Mouse (Mus musculus): Measurements from ENCODE around the gene Zfp217.

The Zfp217 gene

DNA sequence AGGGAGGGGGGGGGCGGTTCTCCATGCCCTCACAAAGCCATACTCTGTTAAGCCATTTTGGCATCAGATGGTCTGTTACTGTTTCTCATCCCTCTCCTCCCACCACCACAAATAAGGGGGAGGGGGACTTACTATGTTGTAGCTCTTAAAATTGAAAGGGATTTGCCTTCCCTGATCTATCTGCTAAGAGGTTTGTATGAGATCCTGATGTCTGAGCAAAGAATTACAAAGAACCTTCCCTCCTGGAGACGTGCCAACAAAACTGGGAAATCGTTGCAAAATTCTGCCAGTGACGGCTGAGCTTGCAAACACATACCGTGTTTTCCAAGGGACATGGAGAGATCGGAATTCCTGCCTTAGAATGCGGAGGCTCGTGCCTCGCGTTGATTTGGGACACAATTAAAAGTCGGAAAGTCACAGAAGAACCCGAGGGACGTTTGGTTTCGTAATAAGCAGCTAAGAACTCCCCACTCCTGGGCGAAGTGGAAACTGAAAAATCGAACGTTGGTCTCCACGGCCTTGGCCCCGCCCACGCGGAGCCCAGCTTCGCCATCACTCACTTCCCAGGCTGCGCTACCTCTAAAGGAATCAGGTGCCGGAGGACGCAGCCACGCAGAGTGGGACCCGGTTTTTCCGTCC is 14.7 kb downstream of the Zfp217 start:
- no peaks in the 10 kb centered on the region for H3K27me3 ChIP-seq (ENCODE audit: control insufficient read depth, insufficient read depth, low read length, poor library complexity, severe bottlenecking)
- DNase-seq (ENCODE audit: low read depth, low spot score) = peak; percentile 58
- H3K36me3 ChIP-seq (ENCODE audit: control insufficient read depth, insufficient read depth, low read length, poor library complexity, severe bottlenecking) = no peaks in the 10 kb centered on the region

DNA sequence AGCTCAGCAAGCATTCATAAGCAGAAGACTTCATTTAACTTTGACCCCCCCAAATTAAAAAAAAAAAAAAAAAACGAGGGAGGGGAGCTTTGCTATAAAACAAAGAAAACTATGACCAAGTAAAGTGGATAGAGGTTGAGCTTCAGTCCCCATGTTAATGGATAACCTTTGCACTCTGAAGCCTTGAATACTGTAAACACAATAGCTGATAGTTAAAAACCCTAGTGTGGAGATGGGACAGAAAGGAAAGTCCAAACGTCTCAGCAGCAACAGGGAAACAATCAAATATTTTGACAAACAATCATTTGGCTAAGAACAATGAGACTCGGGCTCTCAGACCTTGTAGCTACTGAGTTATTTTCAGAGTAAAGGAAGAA is 15.2 kb downstream of the Zfp217 start:
- no peak for DNase-seq (ENCODE audit: low read depth, low spot score)
- H3K27me3 ChIP-seq (ENCODE audit: control insufficient read depth, insufficient read depth, low read length, poor library complexity, severe bottlenecking) = no peaks in the 10 kb centered on the region
- no peaks in the 10 kb centered on the region for H3K36me3 ChIP-seq (ENCODE audit: control insufficient read depth, insufficient read depth, low read length, poor library complexity, severe bottlenecking)

DNA sequence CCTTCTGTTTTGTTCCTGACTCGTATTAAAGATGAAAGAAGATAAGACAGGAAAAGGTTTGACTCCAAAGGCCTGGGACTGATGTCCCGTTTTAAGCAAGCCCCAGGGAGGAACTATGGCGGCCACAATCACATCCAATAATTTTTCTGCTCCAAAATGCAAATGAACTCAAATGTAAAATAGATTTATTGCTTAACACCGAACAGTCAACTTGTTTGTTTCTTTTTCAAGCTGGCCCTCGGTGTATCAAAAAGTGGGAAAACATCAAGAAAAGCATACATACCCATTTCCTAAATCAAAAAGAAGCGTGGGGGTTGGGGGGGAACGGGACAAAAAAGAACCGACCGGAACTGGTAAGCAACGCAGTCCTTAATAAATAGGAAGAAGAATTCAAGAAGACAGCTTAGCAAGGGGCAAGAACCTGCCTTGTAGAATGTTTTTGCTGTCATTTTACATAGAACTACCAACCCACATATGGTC is 15.9 kb downstream of the Zfp217 start:
- no peaks in the 10 kb centered on the region for H3K27me3 ChIP-seq (ENCODE audit: control insufficient read depth, insufficient read depth, low read length, poor library complexity, severe bottlenecking)
- no peak for DNase-seq (ENCODE audit: low read depth, low spot score)

DNA sequence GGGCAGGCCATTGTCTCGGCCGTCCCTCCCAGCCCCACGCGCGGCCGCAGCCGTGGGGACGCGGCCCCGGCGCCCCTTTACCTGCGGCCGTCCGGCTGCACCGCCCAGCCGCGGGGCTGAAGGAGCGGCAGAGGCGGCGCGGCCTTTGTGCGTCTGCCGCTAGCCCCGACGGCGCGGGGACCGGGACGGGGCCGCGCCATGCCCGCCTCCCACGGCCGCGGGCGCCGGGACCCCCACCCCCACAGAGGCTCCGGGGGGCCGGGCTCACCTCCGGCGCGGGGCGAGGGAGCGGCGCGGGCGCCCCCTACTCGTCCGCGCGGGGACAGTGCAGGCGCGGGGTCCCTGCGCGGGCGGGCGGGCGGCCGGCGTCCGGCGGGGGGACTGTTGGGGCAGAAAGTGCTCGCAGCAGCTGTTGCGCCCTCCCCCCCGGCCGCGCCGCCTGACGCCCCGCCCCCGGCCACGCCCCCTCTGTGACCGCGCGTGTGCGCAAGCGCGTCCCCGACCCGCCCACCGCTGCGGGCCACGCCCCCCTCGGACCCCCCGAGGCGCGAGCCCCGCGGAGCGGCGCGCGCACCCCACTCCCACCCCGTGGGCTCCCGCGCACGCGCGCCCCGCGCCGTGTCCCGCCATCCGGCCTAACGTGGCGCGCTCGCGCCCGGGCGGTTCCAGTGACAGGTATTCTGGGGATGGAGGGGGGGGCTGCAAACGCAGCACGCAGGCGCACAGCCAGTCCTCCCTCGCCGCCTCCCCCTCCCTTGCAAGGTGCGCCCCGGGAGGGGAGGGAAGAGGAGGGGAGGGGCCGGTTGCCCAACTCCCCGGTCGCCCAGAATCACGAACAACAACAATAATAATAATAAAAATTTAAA is 16.9 kb downstream of the Zfp217 start:
- Histone ChIP-seq H3K27me3 (ENCODE audit: control insufficient read depth, insufficient read depth, low read length, poor library complexity, severe bottlenecking) (no peaks in the 10 kb centered on the region), H3K36me3 (ENCODE audit: control insufficient read depth, insufficient read depth, low read length, poor library complexity, severe bottlenecking) (no peaks in the 10 kb centered on the region)
- DNase-seq (ENCODE audit: low read depth, low spot score) = peak; percentile 89

More for the DNA sequence above, 15.9 kb downstream of the Zfp217 start:
- no peaks in the 10 kb centered on the region for H3K36me3 ChIP-seq (ENCODE audit: control insufficient read depth, insufficient read depth, low read length, poor library complexity, severe bottlenecking)

DNA sequence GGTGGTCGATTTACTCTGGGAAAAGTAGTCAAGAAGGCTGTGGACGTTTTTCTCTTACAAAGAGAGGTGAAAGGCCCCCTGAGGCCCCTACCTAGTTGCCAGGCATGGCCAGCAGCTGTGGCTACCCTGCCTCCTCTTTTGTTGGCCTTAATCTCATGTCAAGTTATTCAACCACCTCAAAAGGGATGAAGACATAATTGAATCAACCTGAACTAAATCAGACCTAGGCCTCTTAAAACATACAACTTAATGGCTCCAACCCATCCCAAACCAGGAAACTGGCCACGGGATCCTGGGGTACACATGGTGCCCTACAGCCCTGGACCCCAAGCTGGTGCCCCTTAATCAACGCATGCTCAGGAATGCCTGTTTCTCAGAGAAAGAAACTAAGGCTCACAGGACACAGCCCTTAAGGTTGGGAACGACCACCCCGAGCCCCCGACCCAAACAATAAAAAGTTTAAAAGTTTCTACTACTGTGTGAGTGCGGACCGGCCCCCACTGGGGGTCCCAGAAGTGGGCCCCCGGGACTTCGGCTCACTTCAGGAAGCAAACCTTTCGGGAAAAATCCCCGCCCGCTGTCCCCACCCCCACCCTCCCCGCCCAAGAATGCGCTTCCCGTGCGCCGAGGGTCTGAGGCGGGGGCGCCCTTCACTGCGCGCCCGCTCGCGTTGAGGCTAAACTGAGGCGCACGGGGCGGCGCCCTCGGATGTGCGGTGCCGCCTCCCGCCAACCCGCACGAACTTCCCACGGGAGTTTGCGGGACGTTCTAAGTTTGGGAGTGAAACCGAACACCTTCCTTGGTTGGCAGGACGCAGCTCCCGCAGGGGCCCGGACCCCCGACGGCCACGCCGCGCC is 17.8 kb downstream of the Zfp217 start:
- peak; percentile 31 for DNase-seq (ENCODE audit: low read depth, low spot score)
- Histone ChIP-seq H3K36me3 (ENCODE audit: control insufficient read depth, insufficient read depth, low read length, poor library complexity, severe bottlenecking) (no peaks in the 10 kb centered on the region), H3K27me3 (ENCODE audit: control insufficient read depth, insufficient read depth, low read length, poor library complexity, severe bottlenecking) (no peaks in the 10 kb centered on the region)

DNA sequence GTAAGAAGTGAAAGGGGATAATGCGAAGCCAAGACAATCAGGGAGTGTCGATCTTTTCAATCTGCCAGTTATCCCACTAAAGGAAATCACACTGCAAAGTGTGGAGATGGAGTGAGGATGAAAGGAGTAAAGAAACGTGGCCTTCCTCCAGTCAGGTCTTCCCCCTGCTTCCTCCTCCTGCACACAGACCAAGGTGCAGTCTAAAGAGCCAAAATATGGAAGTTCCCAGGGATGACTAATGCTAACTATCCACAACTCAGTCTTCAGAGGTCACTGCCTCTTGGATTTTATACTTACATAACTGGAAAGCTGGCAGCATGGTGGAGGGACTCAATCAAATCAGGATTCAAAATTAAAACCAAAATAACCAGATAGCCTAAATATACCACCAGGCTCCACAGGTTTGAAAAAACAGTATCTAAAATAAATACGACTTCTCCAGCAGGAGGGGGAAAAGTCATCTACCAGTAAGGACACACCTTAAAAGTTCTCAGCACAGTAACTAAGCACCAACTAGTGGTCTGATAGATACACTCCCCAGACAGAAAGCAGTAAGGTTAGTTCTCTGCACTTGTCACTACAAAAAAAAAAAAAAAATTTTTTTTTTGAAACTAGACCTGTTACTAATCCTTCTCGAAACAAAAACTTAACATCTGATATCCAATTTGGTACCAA is 18.5 kb downstream of the Zfp217 start:
- Histone ChIP-seq H3K27me3 (ENCODE audit: control insufficient read depth, insufficient read depth, low read length, poor library complexity, severe bottlenecking) (no peaks in the 10 kb centered on the region), H3K36me3 (ENCODE audit: control insufficient read depth, insufficient read depth, low read length, poor library complexity, severe bottlenecking) (no peaks in the 10 kb centered on the region)
- peak; percentile 54 for DNase-seq (ENCODE audit: low read depth, low spot score)

DNA sequence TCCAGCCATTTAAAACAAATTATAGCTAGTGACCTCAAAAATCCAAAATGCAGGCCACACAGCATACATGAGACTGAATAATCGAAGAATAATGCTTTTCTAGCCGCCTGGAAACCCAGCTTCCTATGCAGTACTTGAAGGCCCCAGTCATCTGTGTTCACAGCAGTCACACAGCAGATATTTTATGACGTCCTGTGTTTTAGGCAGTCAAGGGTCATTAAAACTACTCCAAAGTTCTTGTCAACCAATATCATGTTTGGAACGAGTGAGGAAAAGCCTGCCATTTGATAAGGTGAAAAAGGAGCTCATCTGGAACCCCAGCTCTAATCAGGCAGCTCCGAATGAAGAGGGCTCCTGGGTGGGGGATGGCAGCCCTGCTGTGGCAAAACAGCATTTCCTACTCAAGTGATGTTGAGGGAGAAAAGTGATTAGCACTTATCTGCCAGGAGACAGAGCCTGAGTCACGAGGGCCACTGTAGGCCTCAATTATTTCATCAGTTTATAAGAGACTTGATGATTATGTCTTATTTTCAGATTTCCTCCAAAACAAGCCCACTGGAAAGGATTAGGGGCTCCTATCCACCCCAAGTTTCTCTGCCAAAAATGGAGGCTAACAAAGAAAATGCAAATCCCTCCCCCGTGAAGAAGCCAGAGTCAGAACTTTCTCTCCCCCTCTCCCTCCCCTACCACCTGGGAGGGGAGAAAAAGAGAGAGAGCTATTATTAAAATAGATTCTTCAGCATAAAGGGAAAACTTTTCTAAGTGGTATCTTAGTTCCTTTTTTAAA is 19.2 kb downstream of the Zfp217 start:
- no peaks in the 10 kb centered on the region for H3K36me3 ChIP-seq (ENCODE audit: control insufficient read depth, insufficient read depth, low read length, poor library complexity, severe bottlenecking)
- peak; percentile 42 for DNase-seq (ENCODE audit: low read depth, low spot score)
- H3K27me3 ChIP-seq (ENCODE audit: control insufficient read depth, insufficient read depth, low read length, poor library complexity, severe bottlenecking) = no peaks in the 10 kb centered on the region

DNA sequence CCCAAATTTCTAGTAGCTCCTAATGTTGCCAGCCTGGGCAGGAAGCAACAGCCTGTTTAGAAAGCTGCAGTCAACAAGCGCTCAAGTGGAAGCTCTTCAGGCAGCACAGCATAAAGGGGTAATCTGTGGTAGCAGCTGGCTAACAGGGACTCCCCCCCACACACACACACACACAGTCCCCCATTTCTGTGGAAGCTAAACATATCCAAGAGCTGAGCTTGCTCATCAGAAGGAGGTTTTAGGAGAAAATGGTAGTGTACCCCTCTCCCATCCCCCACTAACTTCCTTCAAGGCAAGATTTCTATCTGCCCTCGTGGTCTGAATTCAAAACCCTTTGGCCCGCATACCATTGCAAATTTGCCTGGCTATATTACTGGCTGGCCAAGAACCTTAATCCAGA is 20.4 kb downstream of the Zfp217 start:
- DNase-seq (ENCODE audit: low read depth, low spot score) = peak; percentile 33
- H3K36me3 ChIP-seq (ENCODE audit: control insufficient read depth, insufficient read depth, low read length, poor library complexity, severe bottlenecking) = no peaks in the 10 kb centered on the region
- no peaks in the 10 kb centered on the region for H3K27me3 ChIP-seq (ENCODE audit: control insufficient read depth, insufficient read depth, low read length, poor library complexity, severe bottlenecking)

DNA sequence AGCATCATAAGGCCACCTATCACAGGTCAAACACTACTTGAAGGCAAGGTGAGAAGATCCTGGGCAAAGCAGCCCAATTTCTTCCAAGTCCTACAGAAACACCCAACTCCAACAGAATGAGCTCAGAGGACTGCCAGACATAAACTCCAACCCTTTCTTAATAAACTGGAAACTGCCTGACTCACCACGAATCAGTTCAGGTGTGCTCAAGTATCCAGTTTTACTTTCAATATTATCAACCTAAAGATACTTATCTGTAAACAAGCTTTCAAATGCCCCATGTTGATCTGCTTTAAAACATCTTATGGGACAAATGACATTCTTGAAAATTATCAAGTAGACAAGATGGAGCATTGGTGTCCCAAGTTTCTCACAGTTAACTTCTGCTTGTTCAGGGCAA is 21.6 kb downstream of the Zfp217 start:
- H3K27me3 ChIP-seq (ENCODE audit: control insufficient read depth, insufficient read depth, low read length, poor library complexity, severe bottlenecking) = no peaks in the 10 kb centered on the region
- DNase-seq (ENCODE audit: low read depth, low spot score) = no peak

DNA sequence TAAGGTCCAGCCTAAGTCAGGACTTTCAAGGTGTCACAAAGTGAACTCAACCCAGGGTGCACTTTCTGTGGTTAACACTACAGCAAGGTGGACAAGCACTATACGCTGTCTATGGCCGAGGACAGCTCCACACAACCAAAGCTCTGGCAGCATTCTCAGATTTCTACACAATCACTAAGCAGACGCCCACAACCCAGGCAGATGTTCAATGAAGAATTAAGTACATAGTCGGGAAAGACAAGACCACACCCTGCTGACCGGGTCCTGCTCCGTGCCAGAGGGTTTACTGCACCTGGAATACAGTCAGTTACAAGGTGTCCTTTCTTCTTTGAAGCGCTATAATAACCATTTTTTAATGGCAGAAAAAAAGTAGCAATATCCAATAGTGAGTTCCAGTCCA is 25.7 kb downstream of the Zfp217 start:
- no peak for DNase-seq (ENCODE audit: low read depth, low spot score)
- Histone ChIP-seq H3K36me3 (ENCODE audit: control insufficient read depth, insufficient read depth, low read length, poor library complexity, severe bottlenecking) (peaks cover 11% of the 10 kb centered on the region), H3K27me3 (ENCODE audit: control insufficient read depth, insufficient read depth, low read length, poor library complexity, severe bottlenecking) (no peaks in the 10 kb centered on the region)

More for the DNA sequence above, 21.6 kb downstream of the Zfp217 start:
- no peaks in the 10 kb centered on the region for H3K36me3 ChIP-seq (ENCODE audit: control insufficient read depth, insufficient read depth, low read length, poor library complexity, severe bottlenecking)

DNA sequence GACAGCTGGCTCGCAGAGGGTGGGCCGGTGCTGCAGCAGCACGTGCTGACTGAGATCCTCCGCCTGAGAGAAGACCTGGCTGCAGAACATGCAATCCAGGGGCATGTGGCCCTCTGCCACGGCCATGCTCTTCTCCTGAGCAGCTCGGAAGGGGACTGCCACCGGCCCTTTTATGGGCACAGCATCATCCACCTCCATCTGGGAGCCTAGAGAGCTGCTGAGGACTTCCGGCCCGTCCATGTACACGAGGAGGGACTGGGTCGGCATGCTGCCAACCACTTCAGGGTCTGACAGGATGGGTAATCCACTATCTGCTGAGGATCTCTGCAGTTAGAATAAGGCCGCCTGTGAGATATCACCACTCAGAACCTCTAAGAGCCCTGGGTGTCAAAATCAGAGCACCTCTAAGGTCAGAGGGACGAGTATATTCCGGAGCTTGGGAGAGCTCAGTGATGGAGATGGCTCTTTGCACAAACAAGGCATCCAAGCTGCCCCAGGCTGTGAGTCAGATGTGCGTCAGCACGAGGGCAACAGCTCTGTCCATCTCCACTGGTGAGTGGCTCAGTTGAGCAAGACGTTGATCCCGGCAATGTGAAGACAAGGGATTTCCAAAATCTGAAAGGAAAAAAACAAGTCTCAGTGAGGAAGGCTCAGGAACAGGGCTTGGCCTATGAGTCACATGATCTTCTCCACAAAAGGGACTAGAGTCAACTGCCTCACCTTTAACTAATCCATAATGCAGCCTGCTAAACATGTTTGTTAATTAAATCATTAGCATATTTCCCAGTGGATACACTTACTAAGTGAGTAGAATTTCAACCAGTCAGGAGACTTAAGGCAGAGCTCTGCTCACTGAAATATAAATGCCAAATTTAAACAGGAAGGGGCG is 27.5 kb downstream of the Zfp217 start:
- no peak for DNase-seq (ENCODE audit: low read depth, low spot score)
- Histone ChIP-seq H3K36me3 (ENCODE audit: control insufficient read depth, insufficient read depth, low read length, poor library complexity, severe bottlenecking) (peaks cover 11% of the 10 kb centered on the region), H3K27me3 (ENCODE audit: control insufficient read depth, insufficient read depth, low read length, poor library complexity, severe bottlenecking) (no peaks in the 10 kb centered on the region)

DNA sequence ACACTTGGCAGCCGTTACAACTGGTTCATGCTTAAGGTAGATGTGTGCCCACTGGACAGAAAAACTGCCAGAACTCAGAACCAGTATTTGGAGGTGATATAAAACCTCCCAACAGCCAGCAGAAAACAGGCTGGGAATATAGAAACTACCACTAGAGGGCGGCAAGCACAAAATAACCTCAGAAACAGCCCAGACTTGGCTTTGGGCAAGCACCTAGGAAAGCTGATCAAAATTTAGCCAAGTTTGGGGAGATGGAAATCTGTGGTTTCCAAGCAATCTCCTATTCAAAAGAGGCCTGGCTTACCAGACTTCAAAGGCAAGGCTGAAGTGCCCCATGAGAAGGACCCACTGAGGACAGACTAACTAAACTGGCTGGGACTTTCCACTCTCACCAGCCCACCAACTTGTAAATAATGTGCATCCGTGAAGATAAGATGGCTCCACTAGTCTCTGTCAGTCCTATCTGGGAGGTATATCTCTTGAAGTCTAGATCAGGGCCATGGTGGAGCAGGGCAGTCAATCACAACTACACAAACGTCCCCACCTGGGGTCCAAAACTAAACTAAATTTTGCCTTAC is 31.1 kb downstream of the Zfp217 start:
- Histone ChIP-seq H3K36me3 (ENCODE audit: control insufficient read depth, insufficient read depth, low read length, poor library complexity, severe bottlenecking) (peaks cover 18% of the 10 kb centered on the region), H3K27me3 (ENCODE audit: control insufficient read depth, insufficient read depth, low read length, poor library complexity, severe bottlenecking) (no peaks in the 10 kb centered on the region)
- peak; percentile 82 for DNase-seq (ENCODE audit: low read depth, low spot score)

DNA sequence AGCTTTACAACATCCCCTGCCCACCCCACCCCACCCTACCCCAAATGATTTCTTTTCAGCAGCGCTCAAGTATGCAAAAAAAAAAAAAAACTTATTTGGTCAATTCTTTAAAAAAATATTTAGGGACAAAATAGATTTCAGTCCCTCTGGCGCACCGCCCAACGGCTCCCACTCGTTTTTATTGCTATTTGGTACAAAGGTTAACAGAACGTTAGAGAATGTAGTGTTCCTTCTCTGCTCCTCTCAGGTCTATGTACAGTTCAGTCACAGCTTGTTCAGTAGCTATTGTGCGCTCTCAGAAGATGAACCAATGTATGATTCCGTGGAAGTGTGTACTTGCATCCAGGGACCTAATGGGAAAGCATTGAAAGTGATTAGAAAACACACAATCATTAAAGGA is 37.6 kb downstream of the Zfp217 start:
- DNase-seq (ENCODE audit: low read depth, low spot score) = no peak
- H3K27me3 ChIP-seq (ENCODE audit: control insufficient read depth, insufficient read depth, low read length, poor library complexity, severe bottlenecking) = no peaks in the 10 kb centered on the region
- H3K36me3 ChIP-seq (ENCODE audit: control insufficient read depth, insufficient read depth, low read length, poor library complexity, severe bottlenecking) = peaks cover 16% of the 10 kb centered on the region
